Mouse (Mus musculus) thymus, postnatal 10 days (tissue): ENCODE results near the gene Exosc10.
A peak's percentile ranks its signal among the peaks of the same experiment; 100 is the strongest.

ENCODE experiments used
- DNase-seq, 2 experiments: peaks; one replicate each; pipeline ENCODE4 v3.0.0; 2021; ENCODE audit warnings: low spot score in 2 of 2

Exosc10 gene

DNA sequence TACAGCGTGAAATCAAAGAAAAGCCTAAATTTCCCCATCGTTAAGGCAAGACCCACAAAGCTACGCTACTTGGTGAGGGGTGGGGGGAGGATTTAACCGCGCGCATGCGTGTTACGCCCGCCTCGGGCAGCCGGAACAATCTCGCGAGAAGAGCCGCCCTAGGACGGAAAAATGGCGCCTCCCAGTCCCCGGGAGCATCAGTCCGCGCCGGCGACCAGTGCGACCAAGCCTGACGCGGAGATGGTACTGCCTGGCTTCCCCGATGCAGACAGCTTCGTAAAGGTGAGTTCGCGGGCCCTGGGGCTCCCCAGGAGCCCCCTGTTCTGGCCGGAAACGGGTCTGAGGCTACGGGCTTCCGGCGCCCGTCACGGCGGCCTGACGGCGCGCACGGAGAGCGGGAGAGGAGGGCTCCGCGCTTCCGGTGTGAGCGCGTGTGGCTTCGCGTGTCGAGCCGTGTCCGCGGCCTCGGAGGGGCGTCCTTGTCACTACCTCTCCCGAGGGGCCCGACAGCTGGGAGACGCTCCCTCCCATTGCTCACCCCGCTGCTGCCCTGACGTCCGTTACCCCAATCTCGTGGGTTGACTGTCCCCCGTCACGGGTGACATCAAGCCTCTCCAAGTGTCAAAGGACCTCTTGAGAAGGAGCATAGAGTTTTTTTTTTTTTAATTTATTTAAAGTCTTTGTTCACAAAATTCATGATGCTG lies at the start of gene Exosc10:
Gene Exosc10, plus strand, starts transcription at position 133 of the 704 bp plus-strand sequence.
- DNase-seq, result peak; percentile 82 to 89

DNA sequence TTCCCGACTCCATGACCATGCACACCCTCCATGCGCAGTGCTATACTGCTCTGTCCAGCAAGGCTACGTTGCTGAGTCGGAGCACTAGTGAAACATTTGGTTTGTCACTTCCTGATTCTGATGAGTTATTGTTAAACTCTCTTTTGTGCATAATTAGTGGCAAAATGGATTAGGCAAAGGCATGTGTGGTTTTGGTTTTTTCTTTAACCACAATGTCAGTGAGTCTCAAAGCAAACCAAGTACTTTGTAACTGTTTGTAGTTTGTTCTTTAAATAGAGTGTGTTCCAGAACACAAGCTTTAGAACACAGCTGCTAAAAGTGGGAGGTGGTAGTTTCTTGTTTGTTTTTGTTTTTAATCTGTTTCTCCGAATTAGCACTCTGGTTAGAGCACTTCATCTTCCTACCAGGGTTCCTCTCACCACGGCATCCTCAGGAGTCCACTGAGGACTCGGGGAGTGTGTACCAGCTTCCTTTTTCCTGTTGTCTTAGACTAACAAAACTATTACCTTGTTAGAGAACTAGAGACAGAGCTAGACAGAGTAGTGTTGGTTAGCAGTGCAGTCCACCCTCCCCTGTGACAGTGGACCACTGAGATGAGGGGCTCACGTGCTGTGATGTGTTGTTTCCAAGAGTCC lies 48.7 kb upstream of the Exosc10 start:
- DNase-seq, result no peak

DNA sequence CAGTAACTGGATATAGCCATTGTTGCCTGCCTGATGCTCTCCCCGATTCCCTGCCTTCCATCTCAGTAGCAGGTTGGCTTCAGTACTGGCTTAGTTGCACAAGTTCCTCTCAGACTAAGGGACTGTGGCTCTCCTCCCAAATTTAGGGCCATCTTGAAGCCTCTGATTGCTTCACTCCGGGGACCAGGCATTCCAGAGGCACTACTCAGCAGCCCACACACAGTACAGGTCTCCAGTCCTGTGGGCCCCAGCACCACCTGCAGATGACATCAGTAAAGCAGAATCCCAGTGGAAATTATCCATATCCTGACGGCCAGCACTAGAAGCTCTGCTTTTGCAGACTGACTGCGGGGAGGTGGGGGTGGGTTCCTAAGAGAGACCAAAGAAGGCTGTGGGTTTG lies 47.5 kb upstream of the Exosc10 start:
- DNase-seq, result no peak

DNA sequence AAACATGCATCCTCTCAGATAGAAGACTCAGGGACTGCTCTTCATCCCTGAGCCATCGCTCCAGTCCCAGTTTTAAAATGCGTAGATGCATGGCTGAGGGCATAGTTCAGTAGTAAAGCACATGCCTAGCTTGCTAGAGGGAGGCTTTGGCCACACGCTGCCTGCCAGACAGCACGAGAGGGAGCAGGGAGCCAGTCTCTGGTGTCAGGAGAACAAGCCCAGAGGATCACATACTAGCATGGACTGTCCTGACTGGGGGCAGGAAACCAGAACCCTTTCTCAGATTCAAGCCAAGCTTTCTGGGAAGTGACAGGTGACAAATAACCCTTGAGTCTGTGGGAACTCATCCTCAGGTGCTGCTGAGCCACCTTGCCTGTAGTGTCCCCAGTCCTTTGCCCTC lies 46.9 kb upstream of the Exosc10 start:
- DNase-seq, result no peak

- no peak for DNase-seq
Measured at GRCm38 (mm10) chr4:148513021-148513559, 45.1 kb upstream of the Exosc10 start.

- DNase-seq, result peak in 1 of 2 experiments; percentile 31
Measured at GRCm38 (mm10) chr4:148515313-148515712, 42.9 kb upstream of the Exosc10 start.

DNA sequence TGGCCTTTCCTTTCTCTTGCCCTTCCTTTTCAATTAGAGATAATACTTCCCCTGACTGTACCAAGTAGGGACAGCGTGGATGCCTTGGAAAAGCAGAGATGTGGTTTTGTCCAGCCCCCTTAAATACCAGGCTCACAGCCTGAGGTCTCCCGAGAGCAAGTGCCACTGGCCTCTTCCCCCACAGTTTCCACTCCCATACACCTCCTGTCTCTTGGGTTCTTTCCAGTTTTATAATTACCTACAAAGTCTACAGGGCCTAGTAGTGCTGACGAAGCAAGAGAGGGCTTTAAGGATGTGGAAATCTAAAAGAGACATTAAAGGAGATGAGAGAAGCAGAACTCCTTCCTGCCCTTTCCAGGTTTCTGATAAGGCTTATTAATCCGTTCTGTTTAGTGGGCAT lies 40.4 kb upstream of the Exosc10 start:
- no peak for DNase-seq

DNA sequence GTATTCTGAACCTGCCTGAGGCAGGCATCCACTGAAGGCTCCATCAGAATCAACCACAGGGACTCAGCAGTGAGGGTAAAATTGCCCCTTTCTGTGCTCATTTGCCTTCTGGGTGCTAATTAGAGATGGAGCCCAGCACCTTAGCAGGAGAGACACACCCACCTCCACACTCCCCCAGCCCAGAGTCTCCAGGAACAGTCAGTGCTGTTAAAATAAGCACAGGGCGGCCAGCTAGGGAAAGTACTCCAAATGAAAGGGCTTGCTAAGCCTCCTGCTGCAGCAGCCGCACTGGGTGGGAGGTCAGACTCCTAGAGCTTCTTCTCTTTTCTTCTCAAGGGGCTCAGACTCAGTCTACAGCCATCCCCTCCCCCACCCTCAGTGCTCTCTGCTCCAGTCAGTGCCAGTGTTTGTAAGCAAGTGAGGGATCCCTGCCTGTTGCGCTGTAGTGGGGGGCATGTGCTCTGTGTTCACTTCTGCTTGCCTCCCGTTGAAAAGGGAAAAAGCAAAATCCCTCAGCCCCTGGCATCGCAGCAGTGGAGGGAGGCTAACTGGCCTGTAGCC lies 39.9 kb upstream of the Exosc10 start:
- DNase-seq, result no peak

DNA sequence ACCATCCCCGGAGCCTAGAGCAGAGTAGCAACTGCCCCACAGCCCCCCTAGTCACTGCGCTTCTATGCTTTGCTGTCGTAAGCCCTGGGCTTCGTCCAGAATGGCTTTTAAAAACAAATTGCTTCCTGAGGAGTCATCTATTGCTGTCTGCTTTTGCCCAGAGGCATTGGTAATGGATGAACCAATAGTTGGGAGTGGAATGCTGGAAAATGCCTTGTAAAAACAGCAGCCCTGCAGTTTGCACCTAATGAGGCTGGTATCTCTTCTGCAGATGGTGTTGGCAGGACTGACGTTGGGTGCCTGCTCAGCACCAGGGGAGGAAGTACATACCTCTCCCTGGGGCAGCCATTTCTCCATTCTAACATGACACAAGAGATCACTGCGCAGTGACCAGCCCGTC lies 34.7 kb upstream of the Exosc10 start:
- no peak for DNase-seq

GRCm38 (mm10) chr4:148527158-148527910 lies 30.9 kb upstream of the Exosc10 start:
- no peak for DNase-seq

DNA sequence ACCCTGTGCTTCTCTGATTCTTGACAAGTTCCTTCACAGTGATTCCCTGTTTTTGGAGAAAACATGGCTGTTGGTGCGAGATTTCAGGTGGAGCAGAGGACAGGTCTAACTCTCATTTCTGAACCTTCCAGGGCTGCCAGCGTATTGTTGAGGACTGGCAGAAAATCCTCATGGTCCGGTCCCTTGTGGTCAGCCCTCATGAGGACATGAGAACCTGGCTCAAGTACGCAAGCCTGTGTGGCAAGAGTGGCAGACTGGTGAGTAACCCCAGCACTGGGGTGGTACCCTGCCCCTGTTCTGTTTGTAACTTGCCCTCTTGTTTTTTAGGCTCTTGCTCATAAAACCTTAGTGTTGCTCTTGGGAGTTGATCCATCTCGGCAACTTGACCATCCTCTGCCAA lies 27.9 kb upstream of the Exosc10 start:
- no peak for DNase-seq

- no peak for DNase-seq
Measured at GRCm38 (mm10) chr4:148530778-148531177, 27.5 kb upstream of the Exosc10 start.

DNA sequence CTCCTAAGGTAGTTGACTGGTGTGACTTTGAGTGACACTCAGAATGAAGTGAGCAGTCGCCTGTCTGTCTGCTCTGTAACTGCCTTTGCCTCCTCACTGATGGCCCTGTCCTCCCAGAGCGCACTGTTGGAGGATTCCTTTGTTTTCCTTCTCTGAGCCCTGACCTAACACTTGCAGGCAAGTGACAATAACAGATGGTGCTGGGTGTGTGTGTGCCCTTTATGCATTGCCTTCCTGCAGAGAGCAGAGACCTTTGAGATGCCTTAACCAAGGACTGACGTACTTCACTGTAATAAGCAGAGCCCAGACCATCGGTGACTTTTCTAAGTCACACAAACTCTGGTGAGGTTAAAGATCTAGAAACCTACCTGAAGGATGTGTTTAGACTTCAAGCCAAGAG lies 26.9 kb upstream of the Exosc10 start:
- DNase-seq, result no peak

DNA sequence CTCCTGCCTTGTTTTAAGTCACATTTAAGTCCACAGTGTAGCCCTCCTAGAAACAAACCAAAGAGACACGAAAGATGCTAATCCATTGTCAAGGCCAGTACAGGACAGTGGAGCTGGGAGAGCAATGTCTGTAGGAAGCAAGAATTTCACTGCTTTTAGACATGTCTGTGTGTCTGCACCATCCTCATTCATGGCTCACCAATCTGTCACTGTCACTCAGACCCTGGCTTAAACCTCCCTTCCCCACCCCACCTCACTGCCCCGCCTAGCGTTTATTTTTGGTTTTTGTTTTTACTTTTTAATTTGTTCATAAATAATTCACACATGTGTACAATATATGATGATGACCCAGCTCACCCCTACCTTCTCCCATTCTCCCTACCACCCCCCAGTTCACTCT lies 25.7 kb upstream of the Exosc10 start:
- no peak for DNase-seq

GRCm38 (mm10) chr4:148533613-148534328 lies 24.5 kb upstream of the Exosc10 start:
- no peak for DNase-seq

GRCm38 (mm10) chr4:148535876-148536275 lies 22.4 kb upstream of the Exosc10 start:
- DNase-seq, result no peak

- DNase-seq, result no peak
Measured at GRCm38 (mm10) chr4:148549106-148549505, 9.1 kb upstream of the Exosc10 start.

GRCm38 (mm10) chr4:148557766-148558165 lies 463 bp upstream of the Exosc10 start:
- DNase-seq, result no peak

- no peak for DNase-seq
Measured at GRCm38 (mm10) chr4:148562676-148563075, 4.4 kb downstream of the Exosc10 start.

GRCm38 (mm10) chr4:148563595-148563994 lies 5.4 kb downstream of the Exosc10 start:
- DNase-seq, result no peak

GRCm38 (mm10) chr4:148570138-148570537 lies 11.9 kb downstream of the Exosc10 start:
- DNase-seq, result no peak
